Mouse (Mus musculus) ES-Bruce4 (cell line): Measurements from ENCODE around the gene Kmt5a.

Experiments used
- CTCF ChIP-seq: IDR thresholded peaks from one replicate; pipeline ENCODE4 v1.8.1; 2011; ENCODE audit warnings: low read depth, low read length
- POLR2A ChIP-seq: IDR thresholded peaks from one replicate; pipeline ENCODE4 v1.8.1; 2011; ENCODE audit warnings: low read length; ENCODE audit not compliant: insufficient read depth

- TF ChIP-seq CTCF (no peak), POLR2A (no peak)
Measured at GRCm38 (mm10) chr5:124464905-124465304, 25.2 kb downstream of the Kmt5a start.
